Mouse (Mus musculus) neural tube, embryonic 15.5 days (tissue): ENCODE measurements around the gene Psmd4. TPM values are rescaled to one million over a fixed set of nuclear protein-coding genes. Genes with fewer than 3 reads are reported as not detected.
"Not testable (repeated sequence)": the region's sequence is repeated elsewhere in the genome, so short reads cannot be mapped to it uniquely, and the experiment has no call there.

Experiments used
- ATAC-seq: fragments of 200-750 bp; cut with Nextera tagmentation; 2 replicates; pipeline ENCODE4 v1.8.0; 2017; ENCODE audit warnings: mild to moderate bottlenecking, moderate TSS enrichment, moderate library complexity; ENCODE audit not compliant: low FRiP score
- H3K27ac ChIP-seq: fragments of 300-500 bp; sonication (generic); replicated peaks from 2 replicates; pipeline ENCODE4 v1.5.1; 2015; ENCODE audit warnings: mild to moderate bottlenecking, inconsistent platforms
- H3K27me3 ChIP-seq: fragments of 300-500 bp; sonication (generic); replicated peaks from 2 replicates; pipeline ENCODE4 v1.6.1; 2015; ENCODE audit warnings: inconsistent platforms
- H3K36me3 ChIP-seq: fragments of 300-500 bp; sonication (generic); 2 replicates; pipeline ENCODE4 v1.6.1; 2015; ENCODE audit warnings: inconsistent platforms
- H3K4me1 ChIP-seq: fragments of 300-500 bp; sonication (generic); 2 replicates; pipeline ENCODE4 v1.6.1; 2015; ENCODE audit warnings: inconsistent platforms
- H3K4me2 ChIP-seq: fragments of 300-500 bp; sonication (generic); 2 replicates; pipeline ENCODE4 v1.6.1; 2015; ENCODE audit warnings: inconsistent platforms, mild to moderate bottlenecking, moderate library complexity
- H3K4me3 ChIP-seq: fragments of 300-500 bp; sonication (generic); replicated peaks from 2 replicates; pipeline ENCODE4 v1.5.1; 2015; ENCODE audit warnings: mild to moderate bottlenecking, inconsistent platforms
- H3K9ac ChIP-seq: fragments of 300-500 bp; sonication (generic); replicated peaks from 2 replicates; pipeline ENCODE4 v1.6.1; 2015; ENCODE audit warnings: mild to moderate bottlenecking, inconsistent platforms
- H3K9me3 ChIP-seq: fragments of 300-500 bp; sonication (generic); replicated peaks from 2 replicates; pipeline ENCODE4 v1.6.1; 2016; ENCODE audit warnings: inconsistent platforms
- WGBS: fragments of 180-500 bp; shearing (Covaris S2); methylation state at CpG from one replicate; pipeline ENCODE4 v1.1.7; 2015; ENCODE audit warnings: mixed read lengths; 5-methylcytosine and 5-hydroxymethylcytosine counted together
- polyA plus RNA-seq: library from polyadenylated mRNA; unstranded; fragments of >200 nt; fragmentation: Nextera tagmentation; extraction: Ambion mirVana; gene quantifications from 2 replicates; pipeline ENCODE4 v1.2.1, GENCODE M21; 2015

Gene Psmd4
- polyA plus RNA-seq, 1 experiment from 2014 or later: 264 TPM

GRCm38 (mm10) chr3:95047914-95048313 is 5.5 kb upstream of the Psmd4 start:
- ATAC-seq: no peak

GRCm38 (mm10) chr3:95046462-95047057 is 4.1 kb upstream of the Psmd4 start:
- no peak for ATAC-seq
- Histone ChIP-seq H3K9me3 (no peaks in the 10 kb centered on the region), H3K9ac (no peak overlapping the region), H3K4me2 (no peak overlapping the region), H3K4me1 (peaks cover 9% of the 10 kb centered on the region), H3K27ac (no peak overlapping the region), H3K27me3 (no peaks in the 10 kb centered on the region), H3K36me3 (no peaks in the 10 kb centered on the region), H3K4me3 (no peak overlapping the region)
- 88% methylated on average over 11 of the region's 11 CpGs for WGBS

More at GRCm38 (mm10) chr3:95047914-95048313, 5.5 kb upstream of the Psmd4 start:
- no peak overlapping the region for H3K9ac ChIP-seq
- H3K9me3 ChIP-seq: no peaks in the 10 kb centered on the region
- no peak overlapping the region for H3K4me3 ChIP-seq
- no peak overlapping the region for H3K27ac ChIP-seq
- peaks cover 4% of the 10 kb centered on the region for H3K4me1 ChIP-seq
- H3K27me3 ChIP-seq: no peaks in the 10 kb centered on the region
- no peaks in the 10 kb centered on the region for H3K36me3 ChIP-seq
- H3K4me2 ChIP-seq: no peak overlapping the region
- WGBS: 71% methylated on average over 3 of the region's 3 CpGs

- H3K36me3 ChIP-seq: peaks cover 3% of the 10 kb centered on the region; the same call in 1 of the 2 replicates
- H3K27ac ChIP-seq: no peak overlapping the region
- H3K4me2 ChIP-seq: peak overlapping the region; percentile 59; the same call in 1 of the 2 replicates
- H3K9me3 ChIP-seq: no peaks in the 10 kb centered on the region
- no peak for ATAC-seq
- no peaks in the 10 kb centered on the region for H3K27me3 ChIP-seq
- peaks cover 21% of the 10 kb centered on the region for H3K4me1 ChIP-seq
- 74% methylated on average over 6 of the region's 6 CpGs for WGBS
- no peak overlapping the region for H3K4me3 ChIP-seq
- no peak overlapping the region for H3K9ac ChIP-seq
Measured at GRCm38 (mm10) chr3:95043251-95043650, 837 bp upstream of the Psmd4 start.

- Histone ChIP-seq H3K27me3 (no peaks in the 10 kb centered on the region), H3K4me3 (peak overlapping the region; percentile 93), H3K36me3 (peaks cover 7% of the 10 kb centered on the region), H3K27ac (peak overlapping the region; percentile 68), H3K4me2 (peak overlapping the region; percentile 59), H3K9ac (peak overlapping the region; percentile 86; the same call in 1 of the 2 replicates), H3K4me1 (peaks cover 21% of the 10 kb centered on the region), H3K9me3 (no peaks in the 10 kb centered on the region)
- 27% methylated on average over 7 of the region's 7 CpGs for WGBS
- peak; percentile 70 for ATAC-seq
Measured at GRCm38 (mm10) chr3:95042838-95043229, 420 bp upstream of the Psmd4 start.

GRCm38 (mm10) chr3:95041625-95042024 is 789 bp downstream of the Psmd4 start:
- Histone ChIP-seq H3K4me2 (peak overlapping the region; percentile 59), H3K9me3 (no peaks in the 10 kb centered on the region), H3K36me3 (peaks cover 9% of the 10 kb centered on the region), H3K4me3 (peak overlapping the region; percentile 93), H3K4me1 (peaks cover 21% of the 10 kb centered on the region), H3K27ac (no peak overlapping the region), H3K9ac (peak overlapping the region; percentile 86), H3K27me3 (no peaks in the 10 kb centered on the region)
- WGBS: 10% methylated on average over 3 of the region's 3 CpGs
- no peak for ATAC-seq

- ATAC-seq: no peak
- Histone ChIP-seq H3K36me3 (peaks cover 52% of the 10 kb centered on the region), H3K4me3 (no peak overlapping the region), H3K9me3 (no peaks in the 10 kb centered on the region), H3K9ac (no peak overlapping the region), H3K27ac (no peak overlapping the region), H3K27me3 (no peaks in the 10 kb centered on the region), H3K4me2 (no peak overlapping the region), H3K4me1 (peaks cover 2% of the 10 kb centered on the region; the same call in 1 of the 2 replicates)
- WGBS: 69% methylated on average over 3 of the region's 3 CpGs
Measured at GRCm38 (mm10) chr3:95029953-95030352, 12.5 kb downstream of the Psmd4 start.

GRCm38 (mm10) chr3:95029291-95029827 is 13.1 kb downstream of the Psmd4 start:
- H3K27ac ChIP-seq, H3K9ac ChIP-seq, H3K27me3 ChIP-seq, H3K9me3 ChIP-seq, H3K4me2 ChIP-seq, H3K4me3 ChIP-seq, H3K4me1 ChIP-seq, ATAC-seq: not testable (repeated sequence)
- peaks cover 46% of the 10 kb centered on the region for H3K36me3 ChIP-seq
- WGBS: 72% methylated on average over 3 of the region's 3 CpGs

- Histone ChIP-seq H3K4me1 (peaks cover 6% of the 10 kb centered on the region; the same call in 1 of the 2 replicates), H3K4me2 (no peak overlapping the region), H3K9me3 (no peaks in the 10 kb centered on the region), H3K27me3 (no peaks in the 10 kb centered on the region), H3K27ac (no peak overlapping the region), H3K36me3 (peaks cover 39% of the 10 kb centered on the region), H3K9ac (no peak overlapping the region), H3K4me3 (no peak overlapping the region)
- no peak for ATAC-seq
- 85% methylated on average over 3 of the region's 3 CpGs for WGBS
Measured at GRCm38 (mm10) chr3:95028603-95029002, 13.8 kb downstream of the Psmd4 start.

- Histone ChIP-seq H3K9me3 (no peaks in the 10 kb centered on the region), H3K4me1 (peaks cover 6% of the 10 kb centered on the region; the same call in 1 of the 2 replicates), H3K27ac (0 out of 2 replicates have a peak overlapping the region, but pooled peaks have one; percentile 3), H3K4me2 (no peak overlapping the region), H3K27me3 (no peaks in the 10 kb centered on the region), H3K9ac (no peak overlapping the region), H3K4me3 (no peak overlapping the region), H3K36me3 (peaks cover 30% of the 10 kb centered on the region)
- WGBS: 61% methylated on average over 5 of the region's 5 CpGs
- ATAC-seq: 0 out of 2 replicates have a peak, but pooled peaks have one; percentile 40
Measured at GRCm38 (mm10) chr3:95027701-95028100, 14.7 kb downstream of the Psmd4 start.

- Histone ChIP-seq H3K4me3 (no peak overlapping the region), H3K27me3 (no peaks in the 10 kb centered on the region), H3K27ac (no peak overlapping the region), H3K4me2 (no peak overlapping the region), H3K9ac (no peak overlapping the region), H3K36me3 (peaks cover 26% of the 10 kb centered on the region), H3K9me3 (no peaks in the 10 kb centered on the region), H3K4me1 (peaks cover 6% of the 10 kb centered on the region; the same call in 1 of the 2 replicates)
- ATAC-seq: no peak
- 29% methylated on average over 5 of the region's 5 CpGs for WGBS
Measured at GRCm38 (mm10) chr3:95027057-95027645, 15.3 kb downstream of the Psmd4 start.

GRCm38 (mm10) chr3:95025202-95025601 is 17.2 kb downstream of the Psmd4 start:
- ATAC-seq: no peak
- H3K27ac ChIP-seq: no peak overlapping the region
- no peaks in the 10 kb centered on the region for H3K27me3 ChIP-seq
- no peaks in the 10 kb centered on the region for H3K9me3 ChIP-seq
- no peak overlapping the region for H3K4me3 ChIP-seq
- 34% methylated on average over 5 of the region's 5 CpGs for WGBS
- H3K4me1 ChIP-seq: peaks cover 6% of the 10 kb centered on the region; the same call in 1 of the 2 replicates
- H3K36me3 ChIP-seq: peaks cover 7% of the 10 kb centered on the region
- no peak overlapping the region for H3K9ac ChIP-seq
- no peak overlapping the region for H3K4me2 ChIP-seq

- H3K36me3 ChIP-seq: 0 out of 2 replicates have a peak, but pooled peaks cover under 1% of the 10 kb centered on the region
- WGBS: 28% methylated on average over 11 of the region's 11 CpGs
- H3K27me3 ChIP-seq: no peaks in the 10 kb centered on the region
- H3K9me3 ChIP-seq: no peaks in the 10 kb centered on the region
- peaks cover 6% of the 10 kb centered on the region; the same call in 1 of the 2 replicates for H3K4me1 ChIP-seq
- H3K4me2 ChIP-seq: 0 out of 2 replicates have a peak overlapping the region, but pooled peaks have one; percentile 5
- H3K27ac ChIP-seq: no peak overlapping the region
- no peak overlapping the region for H3K9ac ChIP-seq
- no peak overlapping the region for H3K4me3 ChIP-seq
- ATAC-seq: no peak
Measured at GRCm38 (mm10) chr3:95024551-95024950, 17.9 kb downstream of the Psmd4 start.
